Mouse (Mus musculus): ENCODE measurements at regions not wholly inside any gene's neighbourhood (a gene's known extent, or its start where the extent isn't known, plus 50 kb on each side); places are given as distances from the start of the nearest gene placed in this dataset.

GRCm38 (mm10) chr3:31389955-31390354 lies 79.8 kb upstream of the Slc7a14 start:
- no peak for DNase-seq

GRCm38 (mm10) chr3:31375678-31376077 lies 65.5 kb upstream of the Slc7a14 start:
- no peak for DNase-seq

- DNase-seq, result no peak
These were observed 63.9 kb upstream of the Slc7a14 start for GRCm38 (mm10) chr3:31374061-31374460.

- peak; percentile 1 to 3 for DNase-seq
These were observed 58.1 kb upstream of the Slc7a14 start for GRCm38 (mm10) chr3:31368259-31368658.

Data from kidney, adult 8-10 months (tissue).